Mouse (Mus musculus): ENCODE measurements around the gene Tnrc6a. TPM values are rescaled to one million over a fixed set of nuclear protein-coding genes. Genes with fewer than 3 reads are reported as not detected.
A peak's percentile ranks its signal among the peaks of the same experiment; 100 is the strongest.

The Tnrc6a gene
- total RNA-seq, 1 experiment = 46.6 TPM

GRCm38 (mm10) chr7:123209864-123210263 is 86.2 kb downstream of the Tnrc6a start:
- TF ChIP-seq ZNF384 (IDR thresholded peaks at IDR 0.05; ENCODE audit: low read depth, low read length) (no peak), CHD2 (IDR thresholded peaks at IDR 0.05; ENCODE audit: low read depth, low read length) (no peak), MAFK (IDR thresholded peaks at IDR 0.05; ENCODE audit: insufficient read depth, low read depth, low read length) (no peak), ZC3H11A (IDR thresholded peaks at IDR 0.05; ENCODE audit: borderline replicate concordance, low read depth, low read length) (no peak), HCFC1 (IDR thresholded peaks at IDR 0.05; ENCODE audit: borderline replicate concordance, insufficient read depth, low read length) (no peak)
- peak overlapping the region; percentile 17; the same call in 1 of the 2 replicates for H3K27ac ChIP-seq (ENCODE audit: insufficient read depth, low read depth, low read length, poor library complexity, severe bottlenecking)

GRCm38 (mm10) chr7:123211461-123211860 is 87.8 kb downstream of the Tnrc6a start:
- peak overlapping the region in 1 of 2 experiments; percentile 36; a peak in 1 of 4 replicates for H3K4me3 ChIP-seq (ENCODE audit: insufficient read depth in 1 of 2, low read depth in 1 of 2, low read length in 2 of 2, poor library complexity in 1 of 2, severe bottlenecking in 1 of 2)
- H3K9me3 ChIP-seq (ENCODE audit: control insufficient read depth, insufficient read depth, low read depth, low read length) = no peaks in the 10 kb centered on the region
- peaks cover 11 to 33% of the 10 kb centered on the region in 2 experiments for H3K4me1 ChIP-seq (ENCODE audit: control insufficient read depth in 2 of 2, insufficient read depth in 2 of 2, low read length in 2 of 2, poor library complexity in 1 of 2)
- TF ChIP-seq ZC3H11A (IDR thresholded peaks at IDR 0.05; ENCODE audit: borderline replicate concordance, low read depth, low read length) (no peak), ZNF384 (IDR thresholded peaks at IDR 0.05; ENCODE audit: low read depth, low read length) (no peak), CHD2 (IDR thresholded peaks at IDR 0.05; ENCODE audit: low read depth, low read length) (no peak), HCFC1 (IDR thresholded peaks at IDR 0.05; ENCODE audit: borderline replicate concordance, insufficient read depth, low read length) (no peak), MAFK (IDR thresholded peaks at IDR 0.05; ENCODE audit: insufficient read depth, low read depth, low read length) (no peak)
- in situ Hi-C loops (cut with MboI; ENCODE audit: low sequenced_read_pairs in 2 of 2, unreplicated experiment in 2 of 2) = loop anchor here in 1 of 2 experiments (25.0 kb wide), 1 partner anchor 251 kb away; the partner anchor contains the start of gene Aqp8
- DNase-seq (ENCODE audit: low read depth, low spot score) = no peak
- peak overlapping the region; percentile 90; the same call in 1 of the 2 replicates for H3K27ac ChIP-seq (ENCODE audit: insufficient read depth, low read depth, low read length, poor library complexity, severe bottlenecking)
- no peaks in the 10 kb centered on the region for H3K36me3 ChIP-seq (ENCODE audit: control insufficient read depth, insufficient read depth, low read length, poor library complexity, severe bottlenecking)
- H3K9ac ChIP-seq (ENCODE audit: insufficient read depth, low read depth, low read length, poor library complexity, severe bottlenecking) = peak overlapping the region; percentile 64; the same call in 1 of the 2 replicates

More at GRCm38 (mm10) chr7:123209864-123210263, 86.2 kb downstream of the Tnrc6a start:
- peak overlapping the region; percentile 30 to 36; a peak in 1 of 4 replicates for H3K4me3 ChIP-seq (ENCODE audit: insufficient read depth in 1 of 2, low read depth in 1 of 2, low read length in 2 of 2, poor library complexity in 1 of 2, severe bottlenecking in 1 of 2)
- no peak for DNase-seq (ENCODE audit: low read depth, low spot score)
- H3K4me1 ChIP-seq (ENCODE audit: control insufficient read depth in 2 of 2, insufficient read depth in 2 of 2, low read length in 2 of 2, poor library complexity in 1 of 2) = peaks cover 11 to 26% of the 10 kb centered on the region in 2 experiments
- no peaks in the 10 kb centered on the region for H3K9me3 ChIP-seq (ENCODE audit: control insufficient read depth, insufficient read depth, low read depth, low read length)
- H3K36me3 ChIP-seq (ENCODE audit: control insufficient read depth, insufficient read depth, low read length, poor library complexity, severe bottlenecking) = no peaks in the 10 kb centered on the region
- in situ Hi-C loops (cut with MboI; ENCODE audit: low sequenced_read_pairs in 2 of 2, unreplicated experiment in 2 of 2) = loop anchor here (10.0 to 25.0 kb wide), 2 partner anchors 252 to 255 kb away; partner anchors contain the start of gene Aqp8 (in 2 of the 2)
- peak overlapping the region; percentile 60; the same call in 1 of the 2 replicates for H3K9ac ChIP-seq (ENCODE audit: insufficient read depth, low read depth, low read length, poor library complexity, severe bottlenecking)

GRCm38 (mm10) chr7:123212316-123212715 is 88.6 kb downstream of the Tnrc6a start:
- in situ Hi-C loops (cut with MboI; ENCODE audit: low sequenced_read_pairs in 2 of 2, unreplicated experiment in 2 of 2) = loop anchor here in 1 of 2 experiments (25.0 kb wide), 1 partner anchor 250 kb away; the partner anchor contains the start of gene Aqp8
- no peaks in the 10 kb centered on the region for H3K36me3 ChIP-seq (ENCODE audit: control insufficient read depth, insufficient read depth, low read length, poor library complexity, severe bottlenecking)
- H3K27ac ChIP-seq (ENCODE audit: insufficient read depth, low read depth, low read length, poor library complexity, severe bottlenecking) = peak overlapping the region; percentile 90; the same call in 1 of the 2 replicates
- no peaks in the 10 kb centered on the region for H3K9me3 ChIP-seq (ENCODE audit: control insufficient read depth, insufficient read depth, low read depth, low read length)
- peak overlapping the region in 1 of 2 experiments; percentile 23; a peak in 1 of 4 replicates for H3K4me3 ChIP-seq (ENCODE audit: insufficient read depth in 1 of 2, low read depth in 1 of 2, low read length in 2 of 2, poor library complexity in 1 of 2, severe bottlenecking in 1 of 2)
- H3K9ac ChIP-seq (ENCODE audit: insufficient read depth, low read depth, low read length, poor library complexity, severe bottlenecking) = no peak overlapping the region
- peaks cover 9 to 30% of the 10 kb centered on the region in 2 experiments for H3K4me1 ChIP-seq (ENCODE audit: control insufficient read depth in 2 of 2, insufficient read depth in 2 of 2, low read length in 2 of 2, poor library complexity in 1 of 2)
- TF ChIP-seq MAFK (IDR thresholded peaks at IDR 0.05; ENCODE audit: insufficient read depth, low read depth, low read length) (no peak), CHD2 (IDR thresholded peaks at IDR 0.05; ENCODE audit: low read depth, low read length) (no peak), ZNF384 (IDR thresholded peaks at IDR 0.05; ENCODE audit: low read depth, low read length) (no peak), HCFC1 (IDR thresholded peaks at IDR 0.05; ENCODE audit: borderline replicate concordance, insufficient read depth, low read length) (no peak), ZC3H11A (IDR thresholded peaks at IDR 0.05; ENCODE audit: borderline replicate concordance, low read depth, low read length) (no peak)
- no peak for DNase-seq (ENCODE audit: low read depth, low spot score)

- peaks cover 12 to 35% of the 10 kb centered on the region in 2 experiments for H3K4me1 ChIP-seq (ENCODE audit: control insufficient read depth in 2 of 2, insufficient read depth in 2 of 2, low read length in 2 of 2, poor library complexity in 1 of 2)
- TF ChIP-seq ZC3H11A (IDR thresholded peaks at IDR 0.05; ENCODE audit: borderline replicate concordance, low read depth, low read length) = no peak
- TF ChIP-seq ZNF384 (IDR thresholded peaks at IDR 0.05; ENCODE audit: low read depth, low read length) = no peak
- TF ChIP-seq HCFC1 (IDR thresholded peaks at IDR 0.05; ENCODE audit: borderline replicate concordance, insufficient read depth, low read length) = no peak
- peak within 1 kb of the TSS; percentile 10 to 34; a peak in 3 of 4 replicates for H3K4me3 ChIP-seq (ENCODE audit: insufficient read depth in 1 of 2, low read depth in 1 of 2, low read length in 2 of 2, poor library complexity in 1 of 2, severe bottlenecking in 1 of 2)
- H3K9me3 ChIP-seq (ENCODE audit: control insufficient read depth, insufficient read depth, low read depth, low read length) = no peaks in the 10 kb centered on the region
- no peak for DNase-seq (ENCODE audit: low read depth, low spot score)
- H3K27ac ChIP-seq (ENCODE audit: insufficient read depth, low read depth, low read length, poor library complexity, severe bottlenecking) = peak within 1 kb of the TSS; percentile 57; the same call in 1 of the 2 replicates
- in situ Hi-C loops (cut with MboI; ENCODE audit: low sequenced_read_pairs in 2 of 2, unreplicated experiment in 2 of 2) = loop anchor here in 1 of 2 experiments (25.0 kb wide), 1 partner anchor 248 kb away; the partner anchor contains the start of gene Aqp8
- no peaks in the 10 kb centered on the region for H3K36me3 ChIP-seq (ENCODE audit: control insufficient read depth, insufficient read depth, low read length, poor library complexity, severe bottlenecking)
- peak within 1 kb of the TSS; percentile 34; the same call in 1 of the 2 replicates for H3K9ac ChIP-seq (ENCODE audit: insufficient read depth, low read depth, low read length, poor library complexity, severe bottlenecking)
Measured at GRCm38 (mm10) chr7:123214365-123215075, 90.8 kb downstream of the Tnrc6a start, which contains the start of gene Slc5a11. Gene Slc5a11, plus strand, starts transcription at chr7:123214780.

All from ES-E14 (cell line).